Mouse (Mus musculus): ENCODE results near the gene Acp7. TPM values are rescaled to one million over a fixed set of nuclear protein-coding genes. Genes with fewer than 3 reads are reported as not detected.

Acp7 gene
- total RNA-seq (2023) = not detected in 4 replicates

DNA sequence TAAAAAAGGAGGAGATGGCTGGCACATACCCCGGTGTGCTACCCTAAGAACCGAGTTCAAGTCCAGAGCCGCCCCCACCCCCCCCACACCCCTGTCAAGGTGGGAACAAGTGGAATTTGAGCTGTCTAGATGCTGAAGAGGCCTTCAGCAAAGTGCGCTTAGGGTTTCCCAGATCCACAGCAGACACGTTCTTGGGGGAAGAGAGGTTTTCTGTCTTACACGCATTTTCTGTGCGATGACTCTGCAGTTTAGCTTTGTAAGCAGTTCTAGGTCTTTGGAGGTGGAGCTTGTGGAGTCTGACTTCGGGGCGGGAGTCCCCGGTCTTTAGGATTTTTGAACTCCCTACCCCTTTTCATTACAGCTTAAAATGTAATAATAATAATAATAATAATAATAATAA, at the start of gene Acp7:
Gene Acp7, minus strand, starts transcription at position 260 of the 400 bp plus-strand sequence.

DNA sequence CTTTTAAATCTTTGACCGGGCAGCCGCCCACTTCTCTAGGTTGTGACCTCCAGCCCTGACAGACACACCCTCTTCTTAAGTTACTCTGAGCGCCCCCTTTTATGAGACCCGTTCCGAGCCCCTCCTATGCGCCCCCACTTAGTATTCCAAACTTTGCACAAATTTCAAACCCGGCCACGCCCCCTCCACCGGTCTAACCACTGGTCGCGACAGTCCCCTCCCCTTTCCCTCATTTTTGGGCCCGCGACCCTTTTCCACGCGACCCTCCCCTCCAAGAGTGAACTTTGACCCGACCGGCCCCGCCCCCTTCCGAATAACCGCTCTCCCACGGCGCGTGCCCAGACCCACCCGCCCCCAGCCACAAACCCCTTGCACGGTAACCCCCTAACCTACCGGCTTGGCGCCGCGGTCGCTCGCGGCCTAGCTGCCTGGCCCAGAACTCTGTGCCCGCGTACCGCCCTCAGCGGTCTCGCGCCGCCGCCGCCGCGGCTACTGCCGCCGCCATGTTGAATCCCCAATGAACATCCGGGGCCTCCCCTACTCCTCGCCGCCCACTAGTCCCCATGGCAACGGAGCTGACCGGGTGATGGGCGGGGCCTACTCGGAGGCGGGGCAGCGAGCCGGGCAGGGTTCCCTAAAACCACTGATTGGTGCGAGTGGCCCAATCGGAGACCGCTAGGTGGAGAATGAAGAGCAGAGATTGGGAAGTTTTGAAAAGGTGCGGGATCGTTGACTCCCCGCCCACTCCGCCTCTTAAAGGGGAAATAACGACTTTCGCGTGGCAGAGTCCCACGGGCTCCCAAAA, 33.3 kb downstream of the Acp7 start, which contains the start of the genes Samd4b and Pak4:
Gene Samd4b, minus strand, starts transcription at position 503 of the 805 bp plus-strand sequence.
Gene Pak4, minus strand, starts transcription at position 544 of the 805 bp plus-strand sequence.

Other genes with a start within 250 kb of the Acp7 start
- gene Med29, start 238.6 kb downstream of the Acp7 start, total RNA-seq (2023) = 13.9 to 18.0 TPM (median 15.8 TPM) in 4 replicates
- 156 to 175 TPM (median 161 TPM) in 4 replicates for gene Paf1, start 238.4 kb downstream of the Acp7 start, total RNA-seq (2023)
- 222 to 256 TPM (median 254 TPM) in 4 replicates for gene Gmfg, start 193.9 kb downstream of the Acp7 start, total RNA-seq (2023)
- 0.95 to 1.3 TPM (median 1.3 TPM) in 4 replicates for gene Lrfn1, start 179.4 kb downstream of the Acp7 start, total RNA-seq (2023)
- not detected in 4 replicates for gene Ifnl2, start 120.9 kb downstream of the Acp7 start, total RNA-seq (2023)
- gene Ifnl3, start 108.5 kb downstream of the Acp7 start, total RNA-seq (2023) = not detected in 4 replicates
- not detected in 4 replicates for gene Sycn, start 90.4 kb downstream of the Acp7 start, total RNA-seq (2023)
- gene Nccrp1, start 84.1 kb downstream of the Acp7 start, total RNA-seq (2023) = not detected in 4 replicates
- 48.1 to 61.6 TPM (median 56.1 TPM) in 4 replicates for gene Samd4b, start 33.2 kb downstream of the Acp7 start, total RNA-seq (2023)
- gene Pak4, start 33.1 kb downstream of the Acp7 start, total RNA-seq (2023) = 11.4 to 15.2 TPM (median 14.0 TPM) in 4 replicates
- 0.30 to 2.2 TPM (median 0.89 TPM) in 3 of 4 replicates, not detected in the other for gene Fbxo27, start 61.5 kb upstream of the Acp7 start, total RNA-seq (2023)
- 0.76 to 1.9 TPM (median 1.1 TPM) in 4 replicates for gene Fbxo17, start 85.5 kb upstream of the Acp7 start, total RNA-seq (2023)
- 16.7 to 28.3 TPM (median 18.1 TPM) in 4 replicates for gene Mrps12, start 110.5 kb upstream of the Acp7 start, total RNA-seq (2023)
- gene Sars2, start 110.7 kb upstream of the Acp7 start, total RNA-seq (2023) = 15.6 to 19.8 TPM (median 17.8 TPM) in 4 replicates
- gene Ccer2, start 124.8 kb upstream of the Acp7 start, total RNA-seq (2023) = not detected in 4 replicates
- 76.6 to 88.4 TPM (median 81.9 TPM) in 4 replicates for gene Sirt2, start 135.4 kb upstream of the Acp7 start, total RNA-seq (2023)
- 87.4 to 99.7 TPM (median 92.5 TPM) in 4 replicates for gene Nfkbib, start 136.2 kb upstream of the Acp7 start, total RNA-seq (2023)
- gene Rinl, start 157.6 kb upstream of the Acp7 start, total RNA-seq (2023) = 7.0 to 10.9 TPM (median 8.4 TPM) in 4 replicates
- gene Hnrnpl, start 177.2 kb upstream of the Acp7 start, total RNA-seq (2023) = 570 to 598 TPM (median 582 TPM) in 4 replicates
- 42.6 to 53.3 TPM (median 47.9 TPM) in 4 replicates for gene Ech1, start 193.9 kb upstream of the Acp7 start, total RNA-seq (2023)
- 11.0 to 15.2 TPM (median 12.8 TPM) in 4 replicates for gene Lgals4, start 202.5 kb upstream of the Acp7 start, total RNA-seq (2023)
- not detected in 4 replicates for gene Lgals7, start 232.5 kb upstream of the Acp7 start, total RNA-seq (2023)